Mouse (Mus musculus) midbrain, embryonic 15.5 days (tissue): Measurements from ENCODE around the gene Cct7. TPM values are rescaled to one million over a fixed set of nuclear protein-coding genes. Genes with fewer than 3 reads are reported as not detected.
A peak's percentile ranks its signal among the peaks of the same experiment; 100 is the strongest.

Experiments
- ATAC-seq: fragments of 200-750 bp; cut with Nextera tagmentation; replicated peaks from 2 replicates; pipeline ENCODE4 v1.8.0; 2017; ENCODE audit warnings: moderate TSS enrichment
- H3K27ac ChIP-seq: fragments of 300-500 bp; sonication (generic); 2 replicates; pipeline ENCODE4 v1.5.1; 2015; ENCODE audit warnings: mild to moderate bottlenecking, inconsistent platforms
- H3K27me3 ChIP-seq: fragments of 300-500 bp; sonication (generic); replicated peaks from 2 replicates; pipeline ENCODE4 v1.6.1; 2015; ENCODE audit warnings: inconsistent platforms
- H3K36me3 ChIP-seq: fragments of 300-500 bp; sonication (generic); replicated peaks from 2 replicates; pipeline ENCODE4 v1.6.1; 2015; ENCODE audit warnings: inconsistent platforms
- H3K4me1 ChIP-seq: fragments of 300-500 bp; sonication (generic); 2 replicates; pipeline ENCODE4 v1.6.1; 2015; ENCODE audit warnings: inconsistent platforms
- H3K4me2 ChIP-seq: fragments of 300-500 bp; sonication (generic); 2 replicates; pipeline ENCODE4 v1.6.1; 2015; ENCODE audit warnings: inconsistent platforms, mild to moderate bottlenecking, moderate library complexity
- H3K4me3 ChIP-seq: fragments of 300-500 bp; sonication (generic); 2 replicates; pipeline ENCODE4 v1.5.1; 2015; ENCODE audit warnings: mild to moderate bottlenecking, inconsistent platforms
- H3K9ac ChIP-seq: fragments of 300-500 bp; sonication (generic); 2 replicates; pipeline ENCODE4 v1.6.1; 2015; ENCODE audit warnings: mild to moderate bottlenecking, inconsistent platforms
- H3K9me3 ChIP-seq: fragments of 300-500 bp; sonication (generic); 2 replicates; pipeline ENCODE4 v1.6.1; 2016; ENCODE audit warnings: inconsistent platforms
- WGBS: fragments of 180-500 bp; shearing (Covaris S2); methylation state at CpG from one replicate; pipeline ENCODE4 v1.1.7; 2015; ENCODE audit warnings: mixed read lengths; 5-methylcytosine and 5-hydroxymethylcytosine counted together
- polyA plus RNA-seq: library from polyadenylated mRNA; unstranded; fragments of >200 nt; fragmentation: Nextera tagmentation; extraction: Ambion mirVana; gene quantifications from 2 replicates; pipeline ENCODE4 v1.2.1, GENCODE M21; 2015

Gene Cct7
- polyA plus RNA-seq, 1 experiment from 2014 or later, result 586 TPM

DNA sequence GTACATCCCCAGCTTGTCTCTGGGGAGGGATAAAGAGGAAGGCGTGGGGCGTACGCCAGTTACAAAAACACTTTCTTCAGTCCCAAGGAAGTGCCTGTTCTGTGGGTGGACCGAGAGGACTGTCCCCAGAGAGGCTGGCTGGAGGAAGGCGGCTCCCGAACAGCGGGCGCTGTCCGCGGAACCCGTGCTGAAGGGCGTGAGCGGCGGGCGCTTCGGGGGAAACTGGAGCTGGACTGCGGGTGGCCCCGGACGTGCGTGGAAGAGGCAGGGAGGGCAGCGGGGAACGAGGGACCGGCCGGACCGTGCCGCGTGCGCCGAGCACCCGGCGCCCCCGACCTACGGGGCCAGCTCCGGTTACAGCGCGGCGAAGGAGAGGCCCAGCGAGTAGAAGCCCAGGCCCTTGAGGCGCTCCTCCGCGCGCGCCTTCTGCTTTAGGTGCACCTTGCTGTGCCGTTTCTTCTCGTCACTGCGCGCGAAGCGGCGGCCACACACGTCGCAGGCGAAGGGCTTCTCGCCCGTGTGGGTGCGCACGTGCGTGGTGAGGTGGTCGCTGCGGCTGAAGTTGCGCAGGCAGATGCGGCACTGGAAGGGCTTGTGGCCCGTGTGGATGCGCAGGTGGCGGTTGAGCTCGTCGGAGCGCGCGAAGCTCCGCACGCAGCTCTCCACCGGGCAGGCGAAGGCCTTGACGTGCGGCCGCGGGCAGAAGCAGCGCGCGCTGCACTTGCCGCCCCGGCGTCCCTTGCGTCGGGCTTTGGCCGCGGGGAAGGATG is 60.2 kb downstream of the Cct7 start:
- H3K4me1 ChIP-seq, result peaks cover 30% of the 10 kb centered on the region
- no peak overlapping the region for H3K27ac ChIP-seq
- no peak overlapping the region; the same call in 1 of the 2 replicates for H3K9ac ChIP-seq
- no peaks in the 10 kb centered on the region for H3K9me3 ChIP-seq
- ATAC-seq, result no peak; the same call in 1 of the 2 replicates
- no peaks in the 10 kb centered on the region for H3K36me3 ChIP-seq
- WGBS, result under 1% methylated on average over 87 of the region's 88 CpGs
- peak overlapping the region; percentile 94 for H3K4me2 ChIP-seq
- H3K27me3 ChIP-seq, result peaks cover 60% of the 10 kb centered on the region
- H3K4me3 ChIP-seq, result peak overlapping the region; percentile 48

DNA sequence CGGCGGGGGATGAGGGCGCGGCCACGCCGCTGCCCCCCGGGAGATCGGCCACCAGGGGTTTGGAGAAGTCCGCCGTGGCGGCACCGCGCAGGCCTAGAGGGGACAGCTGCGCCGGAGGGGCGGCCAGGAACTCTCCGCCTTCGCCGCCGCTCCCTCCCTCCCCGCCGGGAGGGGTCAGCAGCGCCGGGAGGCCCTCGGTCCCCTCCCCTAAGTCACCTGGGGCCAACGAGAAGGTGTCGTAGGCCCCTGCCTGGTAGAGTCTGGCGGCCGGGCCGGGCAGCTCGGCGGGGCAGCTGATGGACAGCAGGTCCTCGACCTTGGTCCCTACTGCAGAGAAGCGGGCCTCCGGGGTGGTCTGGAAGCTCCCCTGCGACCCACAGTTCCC is 60.7 kb downstream of the Cct7 start:
- no peak for ATAC-seq
- Histone ChIP-seq H3K4me3 (peak overlapping the region; percentile 48), H3K4me2 (peak overlapping the region; percentile 94), H3K4me1 (peaks cover 30% of the 10 kb centered on the region), H3K27ac (no peak overlapping the region), H3K9ac (no peak overlapping the region), H3K36me3 (no peaks in the 10 kb centered on the region), H3K9me3 (no peaks in the 10 kb centered on the region), H3K27me3 (peaks cover 60% of the 10 kb centered on the region)
- 2% methylated on average over 32 of the region's 36 CpGs for WGBS

DNA sequence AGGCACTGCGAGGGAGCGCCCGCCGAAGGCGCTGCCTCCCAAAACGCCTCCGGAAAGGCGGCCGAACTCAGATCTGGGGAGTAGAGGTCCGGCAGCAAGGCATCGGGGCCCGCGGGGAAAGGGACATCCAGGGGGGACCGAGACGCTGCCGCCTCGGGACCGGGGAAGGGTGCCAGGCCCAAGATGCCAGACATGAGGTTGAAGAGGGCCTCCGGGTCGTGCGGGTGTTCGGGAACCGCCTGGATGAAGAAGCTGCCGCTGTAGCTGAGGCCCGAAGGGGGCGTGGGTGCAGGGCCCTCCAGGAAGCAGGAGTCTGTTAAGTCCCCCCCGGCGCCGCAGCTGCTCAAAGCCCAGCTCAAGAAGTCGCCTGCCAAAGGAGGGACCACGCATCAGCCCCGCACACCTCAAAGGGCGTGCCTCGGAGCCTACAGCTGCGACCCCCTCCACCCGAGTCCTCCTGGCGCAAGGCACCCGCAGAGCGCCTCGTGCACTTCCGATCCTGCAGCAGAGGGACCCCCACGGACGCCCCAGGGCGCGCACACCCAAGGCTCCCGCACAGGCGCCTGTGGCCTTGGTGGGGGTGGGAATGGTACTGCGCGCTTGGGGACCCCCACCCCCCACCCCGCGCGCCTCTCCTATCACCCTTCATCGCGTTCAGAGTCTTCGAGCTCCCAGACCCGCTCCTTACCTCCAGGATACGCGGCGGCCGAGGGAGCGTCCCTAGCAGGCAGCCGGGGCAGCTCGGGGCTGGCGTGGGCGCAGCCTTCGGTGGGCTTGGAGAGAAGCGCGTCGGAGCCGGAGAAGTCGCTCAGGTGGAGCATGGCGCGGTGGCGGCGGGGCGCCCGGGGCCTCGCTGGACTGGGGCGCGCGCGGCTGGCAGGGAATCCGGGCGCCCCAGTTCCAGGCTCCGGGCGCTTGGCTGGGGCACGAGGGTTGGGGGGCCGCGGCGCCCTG is 61.5 kb downstream of the Cct7 start:
- peaks cover 32% of the 10 kb centered on the region for H3K4me1 ChIP-seq
- H3K27me3 ChIP-seq, result peaks cover 60% of the 10 kb centered on the region
- under 1% methylated on average over 77 of the region's 90 CpGs for WGBS
- H3K9ac ChIP-seq, result peak overlapping the region; percentile 34; the same call in 1 of the 2 replicates
- H3K27ac ChIP-seq, result no peak overlapping the region
- H3K4me2 ChIP-seq, result peak overlapping the region; percentile 94
- ATAC-seq, result peak; percentile 32
- peak overlapping the region; percentile 48 for H3K4me3 ChIP-seq
- no peaks in the 10 kb centered on the region for H3K36me3 ChIP-seq
- H3K9me3 ChIP-seq, result no peaks in the 10 kb centered on the region

DNA sequence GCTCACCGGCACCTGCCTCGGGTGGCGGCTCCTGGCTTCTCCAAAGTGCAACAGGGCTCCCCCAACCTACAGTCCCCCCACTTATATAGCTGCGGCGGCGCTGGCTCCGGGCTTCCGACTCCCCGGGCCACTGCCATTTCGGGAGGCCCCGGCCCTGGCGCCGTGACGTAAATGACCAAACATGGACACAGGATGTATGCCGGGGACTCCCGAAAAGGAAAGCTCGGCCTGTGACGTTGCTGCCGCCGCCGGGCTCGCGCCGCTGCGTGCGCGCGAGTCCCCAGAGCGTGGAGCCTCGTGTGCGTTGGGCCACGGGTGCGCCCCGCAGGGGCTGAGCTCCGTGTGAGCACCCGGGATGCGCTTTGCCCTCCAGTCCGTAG is 62.2 kb downstream of the Cct7 start, which contains the start of gene Egr4:
Gene Egr4 (minus strand): TSS at position 59 of the 380 bp plus-strand sequence.
- Histone ChIP-seq H3K4me3 (peak within 1 kb of the TSS; percentile 48), H3K9ac (peak within 1 kb of the TSS; percentile 34), H3K27ac (no peak within 1 kb of the TSS), H3K36me3 (no peaks in the 10 kb centered on the region), H3K9me3 (no peaks in the 10 kb centered on the region), H3K4me2 (peak within 1 kb of the TSS; percentile 94), H3K27me3 (peaks cover 60% of the 10 kb centered on the region), H3K4me1 (peaks cover 39% of the 10 kb centered on the region)
- ATAC-seq, result peak; percentile 67
- WGBS, result under 1% methylated on average over 38 of the region's 38 CpGs

DNA sequence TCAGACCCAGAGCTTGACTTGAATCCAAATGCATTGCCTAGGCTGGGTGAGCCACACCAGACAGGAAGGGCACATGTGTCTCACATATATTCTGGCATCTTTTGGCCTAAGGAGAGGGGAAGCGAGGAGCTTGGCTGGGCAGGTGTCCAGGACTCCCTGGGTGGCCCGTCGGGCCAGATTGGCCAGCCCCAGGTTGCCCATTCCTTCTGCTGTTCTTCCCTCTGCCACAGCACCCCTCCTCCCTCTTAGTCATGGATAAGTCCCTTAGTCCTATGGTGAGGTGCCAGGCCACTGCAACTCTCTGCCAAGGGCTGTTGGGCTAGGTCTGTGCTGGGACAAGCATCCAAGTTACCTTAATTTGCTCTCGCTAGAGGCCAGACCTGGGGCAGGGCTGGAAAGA is 64.6 kb downstream of the Cct7 start:
- Histone ChIP-seq H3K9me3 (no peaks in the 10 kb centered on the region), H3K27ac (no peak overlapping the region), H3K4me1 (peaks cover 42% of the 10 kb centered on the region), H3K36me3 (no peaks in the 10 kb centered on the region), H3K9ac (no peak overlapping the region), H3K4me2 (no peak overlapping the region), H3K4me3 (no peak overlapping the region), H3K27me3 (peaks cover 47% of the 10 kb centered on the region)
- no peak for ATAC-seq
- WGBS, result 73% methylated on average over 4 of the region's 4 CpGs

Other genes starting within 250 kb of the Cct7 start
- gene Sfxn5, start 118.1 kb upstream of the Cct7 start, polyA plus RNA-seq, result 26.0 and 29.5 TPM in 2 replicates
- gene Rab11fip5, start 76.9 kb upstream of the Cct7 start, polyA plus RNA-seq, result 22.1 and 23.4 TPM in 2 replicates
- gene Noto, start 27.6 kb upstream of the Cct7 start, polyA plus RNA-seq, result not detected in 2 replicates
- 67.6 and 73.2 TPM in 2 replicates for gene Smyd5, start 19.5 kb upstream of the Cct7 start, polyA plus RNA-seq
- 18.5 and 22.6 TPM in 2 replicates for gene Pradc1, start 456 bp downstream of the Cct7 start, polyA plus RNA-seq
- gene Fbxo41, start 51.5 kb downstream of the Cct7 start, polyA plus RNA-seq, result 11.4 and 11.5 TPM in 2 replicates
- gene Egr4, start 62.1 kb downstream of the Cct7 start, polyA plus RNA-seq, result not detected in 2 replicates
- gene Alms1, start 136.0 kb downstream of the Cct7 start, polyA plus RNA-seq, result 5.2 and 5.9 TPM in 2 replicates